Mouse (Mus musculus) regulatory T cell (primary cell): ENCODE results near the gene Vsnl1.

Experiments
- in situ Hi-C: fragments of 300-600 bp; cut with MboI, MseI; formaldehyde crosslinking; loops from one replicate; pipeline ENCODE4 v1.15.1; 2025; ENCODE audit warnings: high pct_unique_total_duplicates

Gene Vsnl1

DNA sequence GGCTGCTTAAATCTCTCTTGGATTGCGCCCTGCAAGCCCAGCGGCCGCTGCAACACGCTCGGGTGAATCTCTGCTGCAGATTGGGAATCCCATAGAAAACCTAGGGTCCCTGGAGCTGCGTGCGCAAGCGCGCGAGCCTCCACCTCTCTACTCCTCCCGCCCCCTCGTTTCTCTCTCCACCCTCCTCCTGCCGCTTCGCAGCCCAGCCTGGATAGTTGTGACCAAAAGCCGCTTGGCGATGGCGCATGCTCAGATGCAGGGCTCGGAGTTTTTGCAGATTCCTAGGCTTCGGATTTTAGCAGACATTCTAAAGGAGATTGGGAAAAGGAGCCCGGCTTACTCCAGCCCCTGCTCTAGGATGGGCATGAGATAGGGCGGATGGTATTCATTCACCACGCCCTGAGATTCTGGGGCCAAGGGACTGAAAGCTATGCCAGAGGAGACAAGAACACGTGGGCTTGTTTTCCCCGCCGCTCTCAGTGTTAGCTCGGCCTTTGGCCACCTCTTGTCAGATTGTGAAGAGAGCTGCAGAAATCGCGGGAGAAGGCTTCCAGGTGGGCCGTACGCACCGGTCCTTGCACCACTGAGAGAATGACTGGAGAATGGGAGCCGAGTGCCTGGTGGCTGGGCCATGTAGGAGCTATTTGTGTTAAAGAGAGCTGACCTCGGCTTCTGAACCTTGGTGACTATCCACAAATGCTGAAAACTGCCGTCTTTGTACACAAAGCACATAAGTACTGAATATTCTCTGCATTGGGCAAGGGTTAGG lies at the start of gene Vsnl1:
Vsnl1 (minus strand) TSS at position 117 of the 769 bp plus-strand sequence.
- in situ Hi-C loops, result no loop called here

- in situ Hi-C loops, result no loop called here
Measured at GRCm38 (mm10) chr12:11456632-11457031, 20.2 kb upstream of the Vsnl1 start.

- in situ Hi-C loops, result no loop called here
Measured at GRCm38 (mm10) chr12:11456213-11456612, 19.8 kb upstream of the Vsnl1 start.

DNA sequence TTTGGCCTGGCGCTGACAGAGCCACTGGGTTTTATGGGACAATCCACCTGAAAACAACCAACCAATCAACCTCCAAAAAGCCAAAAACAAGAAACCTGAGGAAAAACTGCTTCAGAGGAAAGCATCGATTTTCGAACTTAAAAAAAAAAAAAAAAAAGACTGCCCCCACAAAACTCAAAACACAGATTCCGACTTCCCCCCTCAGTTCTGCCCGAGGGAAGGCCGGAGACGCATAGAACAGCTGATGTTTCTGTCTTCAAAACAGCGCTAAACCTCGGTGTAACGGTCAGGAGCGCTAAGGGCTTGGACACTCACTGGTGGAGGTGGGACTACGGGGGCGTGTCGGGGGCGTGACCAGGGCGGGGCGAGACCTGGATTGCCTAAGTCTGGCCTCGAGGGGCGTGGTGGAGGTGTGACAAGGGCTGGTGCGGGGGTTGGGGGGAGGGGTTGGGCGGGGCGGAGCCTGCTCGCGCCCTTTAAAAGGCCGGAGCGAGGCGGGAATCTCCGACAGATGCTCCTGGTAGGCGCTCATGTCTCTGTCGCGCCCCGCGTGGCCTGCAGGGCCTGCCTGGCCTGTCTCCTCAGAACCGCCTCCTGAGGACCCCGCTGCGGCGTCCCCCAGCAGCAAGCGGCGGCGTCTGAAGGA lies 19.3 kb upstream of the Vsnl1 start, which contains the start of gene Rad51ap2:
Rad51ap2 (plus strand) TSS at position 531 of the 646 bp plus-strand sequence.
- in situ Hi-C loops, result no loop called here

- in situ Hi-C loops, result no loop called here
Measured at GRCm38 (mm10) chr12:11454146-11454545, 17.7 kb upstream of the Vsnl1 start.

DNA sequence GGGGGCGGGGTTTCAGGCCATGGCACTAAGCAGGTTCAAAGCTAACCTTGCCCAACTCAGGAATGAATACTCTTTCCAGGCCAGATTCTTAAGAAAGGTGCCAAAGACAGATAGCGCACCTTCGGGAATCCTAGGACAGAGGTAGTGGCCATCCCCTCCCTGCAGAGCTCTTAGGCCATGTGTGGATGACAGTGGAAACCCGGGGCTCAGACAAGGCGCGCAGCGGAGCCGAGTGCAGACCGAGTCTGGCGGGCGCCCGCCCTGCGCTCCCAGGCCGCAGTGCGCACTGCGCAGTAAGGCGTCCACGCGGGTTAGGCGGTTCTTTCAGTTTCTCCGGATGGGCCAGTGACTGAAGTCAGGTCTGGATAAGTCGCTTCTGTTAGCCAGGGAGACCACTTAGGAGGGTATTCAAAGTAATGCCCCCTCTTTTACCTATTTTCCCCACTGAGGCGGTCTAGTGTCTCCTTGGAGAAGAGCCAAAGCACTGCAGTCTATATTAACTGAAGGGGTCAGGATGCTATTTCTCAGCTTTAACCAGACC lies 1.6 kb upstream of the Vsnl1 start:
- in situ Hi-C loops, result no loop called here

GRCm38 (mm10) chr12:11437266-11437906 lies 973 bp upstream of the Vsnl1 start:
- in situ Hi-C loops, result no loop called here

GRCm38 (mm10) chr12:11436023-11436350 lies 426 bp downstream of the Vsnl1 start:
- in situ Hi-C loops, result no loop called here

DNA sequence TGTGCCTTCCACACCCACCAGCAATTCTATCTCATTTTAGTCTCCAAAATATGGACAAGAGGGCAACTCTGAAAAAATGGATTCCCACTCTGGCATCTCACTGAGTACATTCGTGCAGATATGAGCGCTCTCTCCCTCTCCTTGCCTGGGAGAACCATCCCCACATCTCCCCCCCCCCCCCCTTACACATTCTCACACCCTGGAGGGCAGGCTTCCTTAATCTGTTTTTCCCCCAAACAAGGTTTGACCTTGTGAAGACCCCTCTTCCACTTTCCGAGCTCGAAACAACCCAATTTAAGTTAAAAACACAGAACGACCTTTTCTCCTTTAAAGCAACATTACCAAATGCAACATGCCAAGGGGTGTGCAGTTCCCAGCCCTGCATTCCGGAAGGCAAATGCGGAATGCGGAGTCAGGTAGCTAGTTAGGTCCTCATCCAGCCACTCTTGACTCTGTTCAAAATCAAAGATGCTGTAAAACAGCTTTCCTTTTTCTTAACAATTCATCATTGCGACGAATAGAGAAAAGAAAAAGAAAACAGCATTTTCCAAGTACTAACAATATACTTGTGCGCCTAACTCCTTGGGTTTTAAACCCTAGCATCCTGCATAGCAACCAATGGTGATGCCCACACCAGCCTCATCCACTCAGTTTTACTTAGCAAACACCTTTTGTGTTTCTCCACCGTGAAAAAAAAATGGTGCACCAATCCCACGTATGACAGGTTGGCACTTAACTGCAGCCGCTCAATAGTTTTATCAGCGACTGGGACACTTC lies 979 bp downstream of the Vsnl1 start:
- in situ Hi-C loops, result no loop called here

DNA sequence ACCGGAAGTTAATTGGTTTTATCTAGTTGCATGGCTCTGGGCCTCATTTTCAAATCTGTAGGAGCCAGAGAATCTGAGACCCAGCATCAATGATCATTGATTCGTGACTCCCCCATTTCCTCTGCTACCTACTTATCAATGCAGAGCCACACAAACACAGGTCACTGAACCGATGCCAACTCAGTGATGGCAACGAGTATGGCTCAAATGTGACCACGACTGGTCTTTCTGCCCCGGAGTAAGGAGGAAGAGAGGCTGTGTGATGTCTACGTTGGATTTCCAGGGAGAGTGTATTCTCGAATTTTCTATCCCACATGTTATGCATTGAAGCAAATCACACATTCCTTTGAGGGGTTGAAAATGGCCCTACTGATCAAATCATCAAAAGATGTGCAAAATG lies 2.0 kb downstream of the Vsnl1 start:
- in situ Hi-C loops, result no loop called here

DNA sequence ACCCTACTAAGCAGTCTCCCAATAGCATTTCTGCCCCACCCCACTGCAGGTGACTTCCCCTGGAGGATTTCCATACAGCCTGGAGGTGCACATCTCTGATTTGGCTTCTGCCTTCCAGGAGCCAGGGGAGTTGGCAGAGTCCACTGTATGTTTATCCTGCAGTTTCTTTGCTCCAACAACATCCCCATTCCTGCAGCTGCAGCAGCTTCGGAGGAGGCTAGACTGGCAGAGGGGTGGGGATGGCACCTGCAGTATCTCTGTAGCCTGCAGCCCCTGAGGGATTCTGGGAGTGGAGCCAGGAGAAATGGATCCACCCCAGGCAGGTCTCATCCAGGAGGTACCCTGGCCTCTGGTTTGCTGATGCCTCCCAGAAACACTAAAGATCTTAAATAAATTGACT lies 2.7 kb downstream of the Vsnl1 start:
- in situ Hi-C loops, result no loop called here

GRCm38 (mm10) chr12:11433126-11433525 lies 3.3 kb downstream of the Vsnl1 start:
- in situ Hi-C loops, result no loop called here

DNA sequence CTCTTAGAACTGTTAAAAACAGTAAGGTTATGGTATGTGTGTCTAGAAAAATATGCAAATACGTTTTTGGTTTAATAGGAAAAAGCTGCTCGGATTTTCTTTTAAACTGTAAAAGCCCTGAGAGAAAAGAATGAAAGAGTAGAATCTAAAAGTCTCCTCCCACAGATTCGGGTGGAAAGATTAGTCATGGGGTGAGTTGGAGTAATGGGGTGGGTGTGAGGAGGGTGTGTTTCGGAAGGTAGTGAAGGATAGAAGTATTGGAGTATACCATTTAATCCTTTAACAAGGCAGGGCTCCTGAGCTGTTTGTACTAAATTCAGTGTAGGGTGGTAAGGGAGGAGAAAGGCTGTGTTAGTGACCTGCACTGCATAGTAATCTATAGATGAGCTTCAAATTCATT lies 9.0 kb downstream of the Vsnl1 start:
- in situ Hi-C loops, result no loop called here

GRCm38 (mm10) chr12:11418112-11418511 lies 18.3 kb downstream of the Vsnl1 start:
- in situ Hi-C loops, result no loop called here

DNA sequence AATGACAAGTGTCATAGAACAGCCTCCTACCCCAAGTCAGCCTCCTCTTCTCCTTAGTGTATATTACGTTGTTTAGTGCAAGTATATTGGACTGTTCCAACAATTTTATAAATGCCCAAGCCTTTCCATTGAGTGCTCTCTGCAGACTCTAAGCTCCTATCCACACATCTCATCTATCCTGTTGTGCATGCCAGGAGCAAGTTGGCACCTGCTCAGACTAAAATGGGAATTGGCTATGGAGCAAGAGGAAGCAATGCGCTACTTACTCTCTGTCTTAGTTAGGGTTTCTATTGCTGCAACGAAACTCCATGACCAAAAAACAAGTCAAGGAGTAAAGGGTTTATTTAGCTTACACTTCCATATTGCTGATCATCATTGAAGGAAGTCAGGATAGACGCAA lies 28.7 kb downstream of the Vsnl1 start:
- in situ Hi-C loops, result no loop called here

DNA sequence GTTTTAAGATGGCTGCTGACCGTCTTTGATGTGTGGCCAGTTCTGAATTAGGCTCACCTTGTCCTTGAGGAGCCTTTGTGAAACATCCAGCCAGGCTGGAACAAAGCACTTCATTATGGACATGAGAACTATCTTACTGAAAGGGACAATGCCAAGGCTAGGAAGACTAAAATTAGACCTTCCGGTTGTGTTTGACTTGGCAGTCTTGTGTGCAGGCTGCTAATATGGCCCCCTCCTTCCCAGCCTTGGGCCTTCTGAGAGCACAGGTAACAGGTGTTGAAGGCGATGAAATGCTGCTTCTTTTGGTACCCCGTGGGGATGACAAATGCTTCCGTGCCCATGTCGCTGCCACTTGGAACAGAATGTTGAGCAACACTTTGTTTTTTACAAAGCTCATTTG lies 37.6 kb downstream of the Vsnl1 start:
- in situ Hi-C loops, result no loop called here

GRCm38 (mm10) chr12:11397029-11397428 lies 39.4 kb downstream of the Vsnl1 start:
- in situ Hi-C loops, result no loop called here

DNA sequence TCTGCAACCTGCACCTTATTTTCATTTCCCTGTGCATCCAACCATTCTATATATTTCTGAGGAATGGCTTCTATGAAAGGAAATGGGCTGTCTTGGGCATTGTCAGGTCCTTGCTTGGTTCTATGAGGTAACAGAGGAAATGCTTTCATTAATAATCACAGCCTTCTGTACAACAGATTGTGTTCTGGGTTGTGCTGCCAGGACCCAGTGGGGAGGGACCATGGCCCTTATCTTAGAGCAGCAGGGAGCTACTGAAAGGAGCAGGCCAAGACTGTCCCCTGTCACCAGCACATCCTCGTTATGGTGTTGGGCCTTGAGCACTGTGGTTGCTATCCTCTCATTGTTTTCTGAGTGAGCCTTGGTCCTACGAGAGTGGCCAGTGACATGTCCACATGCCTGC lies 40.9 kb downstream of the Vsnl1 start:
- in situ Hi-C loops, result no loop called here

DNA sequence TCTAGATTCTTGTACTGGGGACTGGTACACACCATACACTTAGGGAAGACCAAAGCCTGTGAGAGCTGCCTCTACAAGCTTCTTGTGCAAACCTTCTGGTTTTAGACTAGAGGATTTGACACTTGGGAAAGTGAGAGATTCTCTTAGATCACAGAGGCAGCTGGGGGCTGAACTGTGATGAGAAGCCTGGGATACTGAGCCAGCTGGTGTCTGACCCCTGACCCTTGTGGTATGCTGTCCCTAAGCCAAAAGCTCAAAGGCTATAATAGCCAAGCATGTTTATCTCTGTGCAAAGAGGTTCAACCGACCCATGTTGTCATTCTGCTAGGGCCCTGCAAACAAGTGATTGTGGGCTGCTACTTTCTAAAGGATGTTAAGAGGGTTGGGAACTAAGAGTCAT lies 43.9 kb downstream of the Vsnl1 start:
- in situ Hi-C loops, result no loop called here

DNA sequence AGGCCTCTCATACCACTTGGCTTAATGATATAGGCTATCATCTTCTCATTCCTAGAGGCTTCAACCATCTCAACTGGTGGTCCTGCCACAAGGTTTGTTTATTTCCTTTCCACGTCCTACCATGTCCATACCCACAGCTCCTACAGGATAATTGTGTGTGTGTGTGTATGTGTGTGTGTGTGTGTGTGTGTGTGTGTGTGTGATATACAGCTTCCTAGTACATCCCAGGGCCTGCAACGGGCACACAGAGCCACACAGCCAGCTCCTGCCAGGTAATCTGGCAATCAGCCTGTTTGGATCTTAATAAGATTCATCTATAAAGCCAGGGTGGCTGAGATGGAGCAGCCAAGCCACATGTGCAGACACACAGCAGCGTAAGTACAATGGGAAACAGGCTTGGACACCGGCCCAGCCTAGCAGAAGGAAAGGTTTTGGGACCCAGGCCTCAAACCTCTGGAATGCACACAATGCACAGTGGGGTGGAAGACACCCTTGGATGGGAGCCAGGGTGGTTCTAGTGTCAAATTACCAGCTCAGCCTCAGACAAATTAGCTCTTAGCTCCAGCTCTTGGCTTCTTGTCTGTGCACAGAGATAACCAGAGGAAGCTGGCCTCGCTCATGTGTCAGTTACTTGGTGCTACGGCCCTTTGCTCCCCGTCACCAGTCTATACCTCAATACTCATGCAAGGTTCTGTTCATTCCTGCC lies 45.0 kb downstream of the Vsnl1 start:
- in situ Hi-C loops, result no loop called here

DNA sequence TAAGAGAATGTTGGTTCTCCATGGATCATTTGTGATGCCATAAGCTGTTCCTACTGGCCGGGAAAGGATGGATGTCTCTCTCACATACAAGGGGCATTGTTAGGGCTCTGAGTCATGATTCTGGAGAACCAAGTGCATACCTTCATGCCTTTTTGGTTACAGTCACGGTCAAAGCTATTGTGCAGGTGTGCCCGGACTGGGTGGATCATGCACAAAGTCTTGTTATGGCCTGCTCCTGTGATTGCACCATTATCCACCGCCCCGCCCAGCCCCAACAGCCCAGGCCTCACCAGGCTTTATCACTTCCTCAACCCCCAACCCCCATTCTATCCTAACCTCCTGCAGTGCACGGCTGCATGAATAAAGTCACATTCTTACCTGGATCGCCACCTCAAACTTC lies 47.3 kb downstream of the Vsnl1 start:
- in situ Hi-C loops, result no loop called here
